Comparison of ENCODE assay signal across 10 mouse cellular contexts in the genomic region with DNA sequence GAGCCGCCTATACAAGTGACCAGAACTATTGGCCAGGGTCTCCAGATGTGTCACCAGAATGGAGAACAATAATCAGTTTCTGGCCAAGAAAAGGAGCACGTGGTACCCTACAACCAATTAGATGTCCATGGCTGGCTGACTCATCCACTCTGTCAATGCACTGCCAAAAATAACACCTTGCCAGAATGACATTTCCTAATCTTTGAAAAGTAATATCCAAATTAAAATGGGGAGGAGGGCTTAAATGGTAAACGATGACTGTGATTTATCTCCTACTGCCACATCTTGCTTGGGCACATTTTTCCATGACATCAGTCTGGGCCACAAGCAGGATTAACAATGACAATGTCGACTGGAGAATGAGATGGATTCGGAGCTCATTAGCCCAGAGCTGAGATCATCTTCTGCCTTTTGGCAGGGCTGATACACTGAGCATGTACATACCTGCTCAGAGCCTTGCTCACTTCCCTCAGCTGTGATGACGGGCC.
DNase-seq lines count a peak whose midpoint lies in the region; ATAC-seq and TF ChIP-seq lines count a peak whose summit lies in the region.
"Had no signal": no experiment of that assay in that cellular context is flagged by ENCODE, and none has a peak within 500 bp of the region (broad histone marks: within the 10 kb centered on the region; RNA-seq: fewer than 3 reads in every experiment).

No protein-coding gene starts in this region.

- peaks cover 47% of the 10 kb centered on the region for H3K4me1 ChIP-seq in heart, embryonic 16.5 days (ENCODE audit: control insufficient read depth, insufficient read depth, low read length)

- peak overlapping the region; percentile 47 for H3K27ac ChIP-seq in heart, embryonic 16.5 days (ENCODE audit: low read length)

- H3K9me3 ChIP-seq in heart, embryonic 16.5 days (replicated peaks; ENCODE audit: control insufficient read depth, low read length) = no peaks in the 10 kb centered on the region

- POLR2A ChIA-PET in Patski (lab: Charles Lee) = interaction anchor here (0.7 kb wide), 1 partner anchor 10 kb away, joined by 4 read pairs; no protein-coding TSS in a partner anchor

- H3K9ac ChIP-seq in heart, embryonic 16.5 days (ENCODE audit: low read length) = no peak overlapping the region

- no peak overlapping the region for H3K4me2 ChIP-seq in heart, embryonic 16.5 days (ENCODE audit: low read depth, low read length)

- no peak for TF ChIP-seq CTCF in Patski (IDR thresholded peaks at IDR 0.05)

- H3K4me3 ChIP-seq in heart, embryonic 16.5 days (ENCODE audit: low read length) = no peak overlapping the region

- in situ Hi-C loops in Patski (cut with MboI; ENCODE audit: low pct_unique_long_range_greater_than_20kb) = no loop called here

- peak; percentile 64 for DNase-seq in heart, adult 8-10 months (ENCODE audit: low spot score)
- no peak for DNase-seq in heart, postnatal 14 days
- DNase-seq in 3T3-L1 (ENCODE audit: low read depth, low spot score) = peak; percentile 63
- DNase-seq in Patski (ENCODE audit: low read depth, low spot score) = no peak
- no peak for DNase-seq in spleen, postnatal 14 days (ENCODE audit: low spot score in 2 of 2)
- DNase-seq in kidney, postnatal 36 days = no peak
- DNase-seq: kidney, adult 18-20 months; lung, postnatal 4 days; right cerebral cortex, adult 18-20 months had no signal

- intact Hi-C loops in heart, postnatal 14 days (cut with DNase I) = no loop called here

- H3K27me3 ChIP-seq in Patski = no peaks in the 10 kb centered on the region
- H3K27me3 ChIP-seq in heart, embryonic 16.5 days (ENCODE audit: control insufficient read depth, insufficient read depth, low read length) = no peaks in the 10 kb centered on the region

- WGBS in heart, embryonic 16.5 days = 31% methylated on average over 6 of the region's 6 CpGs

- CTCF ChIA-PET in Patski (lab: Charles Lee) = interaction anchor here (1.2 to 1.3 kb wide), 2 partner anchors 10 to 58 kb away, joined by 4 read pairs; no protein-coding TSS in a partner anchor

- peaks cover 3% of the 10 kb centered on the region; the same call in 1 of the 2 replicates for H3K36me3 ChIP-seq in heart, embryonic 16.5 days (ENCODE audit: control insufficient read depth, insufficient read depth)

- ATAC-seq in Patski = peak; percentile 51
- peak; percentile 61 for ATAC-seq in heart, embryonic 16.5 days (replicated peaks; ENCODE audit: extremely low read depth, insufficient read depth, low FRiP score)

Comparison
In these comparisons a context has a peak if more than half of its experiments do, and no peak if none do; other contexts are left out.
1. DNase-seq: peak in heart, adult 8-10 months (single experiment) and 3T3-L1 (single experiment); none in heart, postnatal 14 days (0 of 2), Patski (single experiment), spleen, postnatal 14 days (0 of 2) and kidney, postnatal 36 days (0 of 2).